Mouse (Mus musculus): ENCODE measurements at regions not wholly inside any gene's neighbourhood (a gene's known extent, or its start where the extent isn't known, plus 50 kb on each side); places are given as distances from the start of the nearest gene placed in this dataset.

- no peak for TF ChIP-seq CTCF (IDR thresholded peaks at IDR 0.05; ENCODE audit: low read depth)
- no peak for TF ChIP-seq EP300 (IDR thresholded peaks at IDR 0.05; ENCODE audit: low read depth)
These were observed 114.0 kb upstream of the Ube2e3 start for GRCm38 (mm10) chr2:78753918-78754317.
